Mouse (Mus musculus) cerebellum, adult (tissue): ENCODE data around the gene Sord.
A peak's percentile ranks its signal among the peaks of the same experiment; 100 is the strongest.
"Not testable (repeated sequence)": the region's sequence is repeated elsewhere in the genome, so short reads cannot be mapped to it uniquely, and the experiment has no call there.

Source experiments
- ATAC-seq: cut with Nextera tagmentation; 2 replicates; pipeline ENCODE4 v1.9.2; 2017; ENCODE audit warnings: mild to moderate bottlenecking, moderate library complexity, mixed read lengths; ENCODE audit not compliant: insufficient number of reproducible peaks, low FRiP score, low TSS enrichment

Gene Sord

DNA sequence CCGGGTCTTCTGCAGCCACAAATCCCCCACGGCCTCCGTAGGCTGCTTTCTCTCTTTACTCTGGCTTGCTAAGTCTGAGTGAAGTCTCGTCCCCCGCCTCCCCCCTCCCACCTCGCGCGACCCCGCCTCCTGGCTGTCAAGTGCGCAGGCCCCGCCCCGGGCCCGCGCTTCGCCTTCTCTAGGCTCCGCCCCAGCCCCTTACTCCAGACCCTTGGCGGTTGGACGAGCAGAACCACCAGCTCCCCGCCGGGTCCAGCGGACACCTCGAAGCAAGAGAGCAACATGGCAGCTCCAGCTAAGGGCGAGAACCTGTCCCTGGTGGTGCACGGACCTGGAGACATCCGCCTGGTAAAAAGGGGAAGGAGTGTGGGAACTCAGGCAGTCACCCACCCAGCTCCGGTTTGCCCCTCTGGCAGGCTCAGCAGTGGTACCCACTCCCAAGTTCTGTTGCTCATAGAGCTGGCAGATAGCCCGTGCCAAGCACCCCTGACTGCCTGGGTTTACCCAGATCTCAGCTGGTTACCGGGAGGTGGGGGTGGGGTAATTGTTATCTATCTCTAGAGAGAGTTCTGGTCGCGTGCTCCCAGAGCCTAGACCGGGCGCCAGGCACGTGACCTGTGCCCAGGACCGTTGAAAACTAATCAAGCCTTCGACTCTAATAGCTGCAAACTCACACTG is at the start of gene Sord:
Sord (plus strand) TSS at position 139 of the 678 bp plus-strand sequence.
- peak; percentile 67 for ATAC-seq

DNA sequence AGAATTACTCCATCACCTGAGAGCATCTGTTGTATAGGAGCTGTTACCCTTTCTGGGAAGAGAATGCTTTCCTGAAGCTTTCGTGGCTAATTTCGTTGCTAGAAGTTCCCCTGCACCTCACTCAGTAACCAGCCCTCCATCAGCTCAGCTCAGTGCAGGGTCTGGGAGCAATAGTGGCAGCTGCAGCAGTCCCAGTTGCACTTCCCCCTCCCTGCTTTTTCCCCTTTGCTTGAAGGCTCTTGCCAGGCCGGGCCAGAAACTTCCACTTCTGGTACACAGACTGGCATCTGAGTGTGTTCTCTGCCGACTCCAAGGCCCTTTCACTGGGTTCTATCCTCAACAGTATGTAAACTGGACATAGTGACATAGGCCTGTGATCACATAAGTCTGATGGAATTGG is 49.5 kb upstream of the Sord start:
- ATAC-seq = no peak

DNA sequence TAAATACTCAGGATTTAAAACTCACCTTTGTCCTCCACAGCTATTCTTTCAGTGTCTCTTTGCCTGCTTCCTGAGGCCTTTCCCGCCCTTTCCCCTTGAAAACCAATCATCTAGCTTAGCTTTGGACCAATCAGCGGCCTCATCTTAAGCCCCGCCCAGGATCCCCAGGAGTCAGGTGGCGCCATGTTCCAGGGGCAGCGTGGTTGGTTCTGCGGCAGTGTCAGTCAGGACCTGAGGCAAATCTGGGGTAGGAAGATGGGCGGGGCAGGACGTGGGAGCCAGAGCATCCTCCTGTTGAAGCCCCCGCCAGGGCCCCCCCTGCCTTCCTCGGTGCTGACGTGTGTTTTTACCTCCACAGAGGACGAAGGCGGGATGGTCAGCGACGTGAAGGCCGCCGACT is 48.4 kb upstream of the Sord start, which contains the start of the genes Patl2 and Terb2:
Patl2 (minus strand) TSS at position 84 of the 400 bp plus-strand sequence.
Terb2 (plus strand) TSS at position 167 of the 400 bp plus-strand sequence.
- ATAC-seq = no peak

DNA sequence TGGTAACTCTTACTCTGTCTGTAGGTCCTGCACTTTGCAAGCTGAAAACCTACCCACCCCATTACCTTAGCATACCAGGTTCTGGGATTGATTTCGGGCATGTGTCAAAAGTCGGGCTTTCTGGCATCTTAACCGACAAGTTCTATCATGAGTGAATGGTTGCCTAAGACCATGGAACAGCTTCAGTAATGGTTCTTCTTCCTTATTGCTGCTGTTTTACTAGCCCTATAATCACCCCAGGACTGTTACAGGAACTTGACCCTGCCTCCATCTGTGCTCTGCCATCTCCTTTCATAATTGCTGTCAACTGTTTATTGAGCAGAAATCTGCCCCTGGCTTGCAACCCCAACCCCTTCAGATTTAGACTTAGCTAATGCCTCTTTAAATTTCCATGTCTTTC is 47.8 kb upstream of the Sord start:
- ATAC-seq = no peak

DNA sequence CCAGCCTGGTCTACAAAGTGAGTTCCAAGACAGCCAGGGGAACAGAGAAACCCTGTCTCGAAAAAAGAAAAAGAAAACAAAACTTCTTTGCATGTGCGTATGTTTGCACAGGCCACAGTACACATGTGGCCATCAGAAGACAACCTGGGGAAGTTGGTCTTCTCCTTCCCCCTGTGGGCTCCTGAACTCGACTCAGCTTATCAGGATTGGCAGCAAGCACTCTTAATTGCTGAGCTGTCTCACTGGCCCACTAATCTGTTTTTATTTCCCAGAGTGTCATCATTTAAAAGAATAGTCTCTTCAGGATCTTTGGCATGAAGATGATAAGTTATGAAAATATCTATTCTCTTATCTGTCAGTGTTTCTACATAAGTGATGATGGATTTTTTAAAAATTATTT is 42.7 kb upstream of the Sord start:
- ATAC-seq = no peak

DNA sequence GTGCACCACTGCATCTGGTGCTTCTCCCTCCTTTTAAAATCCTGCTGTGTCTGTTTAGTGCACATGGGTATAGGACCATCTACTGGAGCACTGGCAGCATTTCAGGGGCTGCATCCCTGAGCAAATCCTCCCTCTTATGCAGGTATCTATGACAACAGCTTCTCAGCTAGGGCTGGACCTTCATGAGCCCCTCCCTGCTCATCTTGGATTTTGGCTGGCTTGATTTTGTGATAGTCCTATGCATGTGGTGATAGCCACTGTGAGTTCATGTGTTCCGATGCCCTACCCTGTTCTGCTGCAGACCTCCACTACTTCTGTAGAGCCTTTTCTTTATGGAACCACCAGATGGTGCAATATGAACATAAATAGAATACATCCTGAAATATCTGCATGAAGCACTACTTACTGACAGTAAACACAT is 40.0 kb upstream of the Sord start:
- peak; percentile 75 for ATAC-seq

DNA sequence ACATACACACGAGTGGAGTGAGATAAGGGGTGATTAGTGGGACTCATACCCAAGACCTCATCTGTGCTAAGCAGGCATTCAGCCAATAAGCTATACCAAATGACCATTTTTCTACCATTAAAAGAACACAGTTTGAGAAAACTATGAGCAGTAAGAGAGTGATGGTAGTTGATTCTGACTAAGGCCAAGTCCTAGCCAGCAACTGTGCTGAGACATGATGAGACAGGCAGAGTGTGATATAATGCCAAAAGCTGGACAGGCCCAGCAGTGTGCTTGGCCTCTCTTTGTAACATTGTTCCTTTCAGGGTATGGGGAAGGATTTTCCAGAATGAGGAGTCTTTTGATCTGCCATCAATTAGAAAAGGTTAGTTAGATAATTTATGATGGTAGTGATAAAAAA is 33.0 kb upstream of the Sord start:
- ATAC-seq = no peak

DNA sequence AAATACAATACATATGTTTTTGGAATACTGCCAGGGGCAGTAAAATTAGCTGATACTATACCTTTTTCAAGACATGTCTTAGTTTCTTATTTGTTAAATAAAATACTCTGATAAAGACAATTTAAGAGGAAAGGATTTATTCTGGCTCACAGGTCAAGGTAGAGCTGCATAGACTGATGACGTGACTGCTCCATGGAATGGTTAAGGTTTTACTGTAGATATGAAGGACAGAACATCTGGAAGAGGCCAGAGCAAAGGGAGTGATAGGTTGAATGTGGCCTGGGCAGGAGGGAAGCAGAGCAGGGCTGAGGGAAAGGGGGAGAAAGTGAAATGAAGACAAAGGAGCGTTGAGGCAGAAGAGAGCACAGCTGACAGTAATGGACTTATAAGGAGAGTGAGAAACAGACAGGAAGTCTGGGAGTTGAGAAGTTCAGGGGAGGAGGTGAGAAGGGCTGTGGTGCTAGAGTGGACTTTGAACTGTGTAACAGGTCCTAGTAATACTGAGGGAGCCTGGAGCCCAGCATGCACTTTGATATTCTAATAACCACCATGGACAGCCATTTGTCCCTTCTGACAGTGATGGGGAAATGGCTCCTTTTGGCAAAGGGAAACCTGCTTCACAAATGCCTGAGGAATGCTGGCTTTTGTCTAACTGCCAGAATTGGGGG is 28.0 kb upstream of the Sord start:
- no peak for ATAC-seq

DNA sequence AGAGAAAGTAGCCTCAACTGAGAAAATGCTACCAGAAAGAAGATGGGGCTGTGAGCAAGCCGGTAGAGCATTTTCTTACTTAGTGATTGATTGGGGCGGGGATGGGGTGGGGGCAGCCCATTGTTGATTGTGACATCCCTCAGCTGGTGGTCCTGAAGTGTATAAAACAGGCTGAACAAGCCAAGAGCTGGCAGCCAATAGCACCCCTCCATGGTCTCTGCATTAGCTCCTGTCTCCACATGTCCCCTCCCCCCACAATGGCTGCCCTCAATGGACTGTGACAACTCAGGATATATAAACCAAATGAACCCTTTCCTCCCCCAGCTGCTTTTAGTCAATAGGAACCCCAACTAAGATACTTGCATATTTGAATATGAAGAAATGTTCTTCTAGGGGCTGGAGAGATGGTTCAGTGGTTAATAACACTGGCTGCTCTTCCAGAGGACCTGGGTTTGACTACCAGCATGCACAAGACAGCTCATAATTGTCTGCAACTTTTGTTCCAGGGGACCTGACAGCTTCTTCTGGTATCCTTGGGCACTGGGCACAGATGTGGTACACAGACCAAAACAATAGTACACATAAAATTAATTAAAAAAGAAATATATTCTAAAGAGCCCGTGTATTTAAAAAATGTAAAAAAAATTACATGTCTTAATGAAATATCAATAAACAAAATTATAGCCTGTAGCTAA is 23.9 kb upstream of the Sord start:
- ATAC-seq = no peak

DNA sequence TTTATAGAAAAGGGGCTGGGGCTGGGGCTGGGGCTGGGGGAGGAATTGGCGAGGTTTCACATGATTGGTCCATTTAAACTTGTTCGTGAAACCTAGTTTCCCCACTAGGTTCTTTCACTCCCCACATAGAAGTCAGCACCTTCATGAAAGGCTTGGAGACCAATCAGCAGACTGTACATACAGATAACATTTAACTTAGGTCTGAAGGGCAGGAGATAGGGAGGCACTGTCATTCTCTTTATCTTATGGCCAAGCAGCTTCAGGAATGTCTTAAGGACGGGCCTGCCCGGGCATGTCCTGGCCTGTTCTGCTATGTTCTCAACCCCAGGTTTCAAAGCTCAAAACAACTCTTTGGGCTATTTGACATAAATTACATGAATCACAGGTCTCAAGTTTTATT is 17.5 kb upstream of the Sord start:
- not testable (repeated sequence) for ATAC-seq

DNA sequence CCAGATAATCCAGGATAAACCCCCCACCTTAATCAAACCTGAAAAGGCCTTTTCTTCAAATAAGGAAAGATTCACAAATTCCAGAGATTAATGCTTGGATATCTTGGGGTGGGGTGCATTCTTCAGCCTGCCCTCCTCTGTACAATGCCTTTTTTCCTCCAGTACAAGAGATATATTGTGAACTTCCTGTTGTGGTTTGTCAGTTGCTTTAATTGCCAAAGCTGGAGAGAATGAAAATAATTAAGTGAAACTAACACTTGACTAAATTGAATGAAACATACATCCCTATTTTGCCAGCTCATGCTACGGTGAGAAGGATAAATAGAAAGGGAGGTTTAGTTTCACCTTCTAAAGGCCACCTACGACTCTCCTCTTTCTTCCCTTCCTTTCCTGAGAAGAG is 16.3 kb upstream of the Sord start:
- ATAC-seq = no peak

DNA sequence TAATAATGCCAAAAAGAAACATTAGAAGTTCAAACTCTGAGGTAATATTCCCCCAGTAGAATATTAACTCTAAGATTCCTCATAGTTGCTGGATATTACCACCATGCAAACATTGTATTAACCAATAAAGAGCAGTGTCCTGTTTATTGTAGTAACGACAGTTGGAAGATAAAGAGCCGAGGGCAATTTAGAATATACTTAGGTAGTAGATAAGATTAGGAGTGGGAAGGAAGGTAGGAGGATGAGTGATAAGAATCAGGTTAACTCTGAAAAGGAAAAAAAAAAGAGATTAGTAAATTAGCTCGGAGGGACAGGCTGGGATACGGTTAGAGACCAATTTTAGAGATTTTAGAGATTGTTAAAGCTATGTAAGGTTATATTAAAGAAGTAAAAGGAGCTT is 13.2 kb upstream of the Sord start:
- ATAC-seq = no peak

DNA sequence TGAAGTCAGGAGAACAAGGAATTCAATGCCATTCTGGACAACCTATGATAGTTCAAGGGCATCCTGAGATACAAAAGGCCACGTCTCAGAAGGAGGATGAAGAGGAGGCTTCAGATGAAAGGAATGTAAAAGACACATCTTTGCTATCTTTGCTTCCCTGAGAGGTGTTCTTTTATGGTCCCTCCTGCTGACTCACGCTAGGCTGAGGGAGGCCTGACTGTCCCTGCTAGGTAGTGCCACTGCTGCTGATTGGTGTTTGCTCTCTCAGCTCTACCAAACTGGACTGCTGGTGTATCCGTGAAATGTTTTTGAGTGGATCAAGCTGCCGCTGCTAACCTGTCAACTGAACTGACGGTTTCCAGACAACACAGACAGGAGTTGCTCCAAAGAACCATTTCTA is 12.8 kb upstream of the Sord start:
- ATAC-seq = no peak

DNA sequence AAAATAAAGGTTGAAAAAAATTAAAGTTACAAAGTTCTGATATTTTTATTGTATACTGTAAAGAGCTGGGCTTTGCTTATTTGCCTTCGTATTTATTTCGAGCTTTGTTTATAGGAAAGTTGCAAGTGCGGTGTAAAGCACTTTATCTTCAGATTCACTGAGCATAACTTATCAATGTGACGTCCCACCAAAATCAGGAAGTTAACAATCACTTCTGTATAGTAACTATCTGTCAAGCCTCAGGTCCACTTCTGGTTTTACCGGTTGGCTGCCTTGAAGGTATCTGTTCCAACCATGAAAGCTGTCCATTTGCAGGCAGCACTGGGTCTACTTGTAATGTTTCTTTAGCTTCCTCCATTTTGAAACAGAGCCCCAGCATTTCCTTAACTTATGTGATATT is 12.3 kb upstream of the Sord start:
- ATAC-seq = no peak

DNA sequence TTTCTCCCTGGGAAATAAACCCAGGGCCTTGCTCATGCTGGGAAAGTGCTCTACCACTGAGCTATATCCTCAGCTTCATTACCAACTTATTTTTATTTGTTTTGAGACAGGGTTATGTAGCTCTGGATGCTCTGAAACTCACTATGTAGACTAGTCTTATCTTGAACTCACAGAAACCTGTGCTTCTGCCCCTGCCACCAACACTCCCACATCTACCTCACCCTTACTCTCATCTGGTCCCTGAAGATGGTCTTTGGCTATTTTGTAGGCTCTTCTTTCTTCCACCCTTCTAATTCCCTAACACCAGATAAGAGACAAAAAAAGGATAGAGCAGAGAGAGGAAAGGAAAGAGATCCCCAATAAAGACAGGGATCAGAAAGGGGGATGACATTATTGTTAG is 10.9 kb upstream of the Sord start:
- ATAC-seq = no peak

DNA sequence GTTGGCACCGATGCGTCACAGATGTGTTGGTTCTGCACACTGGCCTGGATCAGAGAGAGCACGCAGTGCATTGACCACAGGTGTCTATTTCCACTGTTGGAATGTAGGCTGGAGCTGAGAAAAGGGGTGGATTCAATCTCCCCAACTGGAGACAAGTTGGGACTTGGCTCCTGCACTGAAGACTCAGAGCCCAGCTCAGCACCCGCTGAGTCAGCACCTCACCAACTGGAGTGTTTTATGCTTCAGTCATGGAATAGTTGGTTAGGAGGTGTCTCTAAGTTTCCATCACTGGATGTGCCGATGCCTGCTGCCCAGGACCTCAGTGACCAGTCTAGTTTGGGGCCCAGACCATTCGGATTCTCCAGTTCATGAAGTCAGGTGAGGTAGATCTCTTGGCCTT is 4.2 kb upstream of the Sord start:
- no peak for ATAC-seq

DNA sequence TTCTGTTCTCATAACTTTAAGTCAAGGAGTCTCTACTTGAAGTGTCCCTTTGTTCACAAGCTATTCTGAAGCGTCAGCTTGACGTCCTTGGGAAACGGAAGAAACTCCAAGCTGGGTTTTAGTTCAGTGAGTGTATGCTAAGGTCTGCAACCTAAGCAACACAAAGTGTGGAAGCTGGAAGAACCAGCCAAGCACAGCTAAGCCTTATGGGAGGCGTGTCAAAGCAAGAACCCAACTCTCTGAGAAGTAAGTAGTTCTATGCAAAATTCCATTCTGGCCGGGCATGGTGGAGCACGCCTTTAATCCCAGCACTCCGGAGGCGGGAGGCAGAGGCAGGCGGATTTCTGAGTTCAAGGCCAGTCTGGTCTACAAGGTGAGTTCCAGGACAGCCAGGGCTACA is 2.9 kb upstream of the Sord start:
- no peak for ATAC-seq

DNA sequence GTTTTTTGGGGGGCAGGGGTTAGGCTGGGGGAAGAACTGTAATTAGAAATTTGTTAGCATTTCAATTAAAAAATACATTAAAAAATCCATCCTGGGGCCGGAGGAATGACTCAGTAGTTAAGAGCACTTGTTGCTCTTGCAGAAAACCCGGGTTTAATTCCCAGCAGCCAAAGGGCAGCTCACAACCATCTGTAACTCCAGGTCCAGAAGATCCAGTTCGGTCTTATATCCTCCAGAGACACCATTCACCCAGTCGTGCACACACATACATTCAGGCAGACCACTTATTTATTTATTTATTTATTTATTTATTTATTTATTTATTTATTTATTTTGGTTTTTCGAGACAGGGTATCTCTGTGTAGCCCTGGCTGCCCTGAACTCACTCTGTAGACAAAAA is 1.2 kb upstream of the Sord start:
- no peak for ATAC-seq

DNA sequence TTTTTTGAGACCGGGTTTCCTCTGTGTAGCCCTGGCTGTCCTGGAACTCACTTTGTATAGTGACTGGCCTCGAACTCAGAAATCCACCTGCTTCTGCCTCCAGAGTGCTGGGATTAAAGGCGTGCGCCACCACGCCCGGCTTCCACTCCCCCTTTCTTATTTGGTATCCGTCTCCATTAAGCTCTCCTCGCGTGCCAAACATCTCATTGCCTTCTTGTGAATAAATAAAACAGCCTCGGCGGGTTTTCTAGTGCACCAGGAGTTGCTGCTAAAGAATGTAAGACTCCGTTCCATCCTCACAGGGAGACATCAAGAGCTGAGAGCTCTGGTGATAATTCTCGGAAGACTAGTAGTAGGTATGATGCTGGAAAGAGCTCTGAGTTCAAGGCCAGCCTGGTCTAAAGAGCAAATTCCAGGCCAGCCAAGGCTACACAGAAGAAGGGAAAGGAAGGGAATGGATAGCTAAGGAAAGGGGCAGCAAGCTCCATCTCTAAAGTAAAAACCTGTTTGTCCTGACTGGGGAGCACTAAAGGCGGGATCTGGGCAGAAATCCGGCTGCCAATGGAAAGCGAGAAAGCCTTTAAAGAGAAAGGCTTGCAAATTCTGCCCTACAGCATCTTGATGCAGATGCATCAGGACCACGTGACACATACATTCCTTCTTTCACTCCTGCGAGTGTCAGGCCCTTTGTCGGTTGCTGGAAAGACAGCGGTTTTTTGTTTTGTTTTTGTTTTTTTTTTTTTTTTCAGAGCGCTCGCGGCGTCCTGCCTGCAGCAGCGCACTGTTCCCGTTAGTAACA is 591 bp upstream of the Sord start:
- peak; percentile 59; the same call in 1 of the 2 replicates for ATAC-seq

DNA sequence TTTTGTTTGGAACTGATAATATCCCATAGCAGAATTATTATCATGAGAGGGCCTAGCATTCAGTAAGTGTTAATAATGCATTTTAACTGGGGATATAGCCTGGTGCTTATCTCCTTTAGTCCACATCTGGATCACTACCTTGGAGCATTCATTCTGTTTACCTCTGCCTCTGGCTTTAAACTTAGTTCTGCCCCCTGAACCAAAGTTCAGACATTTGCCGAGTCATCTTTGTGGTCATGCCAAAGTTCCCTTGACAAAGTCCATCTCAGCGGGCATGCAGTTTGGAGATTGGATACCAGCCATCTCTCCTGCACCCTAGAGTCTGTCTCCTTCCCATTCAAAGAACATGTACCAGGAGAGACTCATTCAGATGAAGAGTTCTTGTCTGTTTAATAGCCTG is 876 bp downstream of the Sord start:
- ATAC-seq = no peak

DNA sequence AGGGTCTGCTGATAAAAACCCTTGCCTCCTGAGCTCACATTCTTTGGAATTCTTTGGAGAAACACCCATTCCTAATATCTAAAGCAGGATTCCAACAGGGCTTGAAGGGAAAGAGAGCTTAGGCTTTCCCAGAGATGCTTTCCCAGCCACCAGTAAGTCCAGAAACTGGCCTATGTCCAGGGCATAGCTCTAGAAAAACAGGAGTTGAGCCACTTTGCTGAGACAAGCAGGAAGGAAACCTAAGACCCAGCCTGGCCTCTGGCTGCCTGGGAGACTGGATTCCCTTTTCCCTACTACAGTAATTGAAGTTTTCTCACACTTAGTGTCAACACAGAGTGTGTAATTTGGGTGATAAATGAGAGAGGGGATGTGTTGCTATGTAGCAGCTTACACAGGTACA is 1.8 kb downstream of the Sord start:
- ATAC-seq = no peak
